Mouse (Mus musculus) hindbrain, embryonic 14.5 days (tissue): ENCODE results near the gene Ifitm3. TPM values are rescaled to one million over a fixed set of nuclear protein-coding genes. Genes with fewer than 3 reads are reported as not detected.
"Not testable (repeated sequence)": the region's sequence is repeated elsewhere in the genome, so short reads cannot be mapped to it uniquely, and the experiment has no call there.

ENCODE experiments used
- ATAC-seq: fragments of 200-750 bp; cut with Nextera tagmentation; 2 replicates; pipeline ENCODE4 v1.8.0; 2017; ENCODE audit warnings: moderate number of reproducible peaks, mild to moderate bottlenecking, moderate TSS enrichment, moderate library complexity; ENCODE audit not compliant: low FRiP score
- DNase-seq: peaks from one replicate; pipeline ENCODE4 v3.0.0-alpha.2; 2015; ENCODE audit warnings: low spot score
- H3K27ac ChIP-seq: fragments of 300-500 bp; sonication (generic); 2 replicates; pipeline ENCODE4 v1.5.1; 2014; ENCODE audit warnings: mild to moderate bottlenecking, moderate library complexity
- H3K27me3 ChIP-seq: fragments of 300-500 bp; sonication (generic); 2 replicates; pipeline ENCODE4 v1.6.1; 2014; ENCODE audit warnings: mild to moderate bottlenecking, low read length, mixed read lengths; ENCODE audit not compliant: control insufficient read depth, insufficient read depth
- H3K36me3 ChIP-seq: fragments of 300-500 bp; sonication (generic); replicated peaks from 2 replicates; pipeline ENCODE4 v1.6.1; 2014; ENCODE audit not compliant: control insufficient read depth, insufficient read depth
- H3K4me1 ChIP-seq: fragments of 300-500 bp; sonication (generic); replicated peaks from 2 replicates; pipeline ENCODE4 v1.6.1; 2014; ENCODE audit warnings: antibody characterized with exemption, low read length, mixed read lengths; ENCODE audit not compliant: control insufficient read depth, insufficient read depth
- H3K4me2 ChIP-seq: fragments of 300-500 bp; sonication (generic); replicated peaks from 2 replicates; pipeline ENCODE4 v1.6.1; 2014; ENCODE audit warnings: mild to moderate bottlenecking, moderate library complexity
- H3K4me3 ChIP-seq: fragments of 300-500 bp; sonication (generic); replicated peaks from 2 replicates; pipeline ENCODE4 v1.5.1; 2014; ENCODE audit warnings: mild to moderate bottlenecking, low read length
- H3K9ac ChIP-seq: fragments of 300-500 bp; sonication (generic); 2 replicates; pipeline ENCODE4 v1.6.1; 2014
- H3K9me3 ChIP-seq: fragments of 300-500 bp; sonication (generic); 2 replicates; pipeline ENCODE4 v1.6.1; 2016; ENCODE audit warnings: low read length; ENCODE audit not compliant: control insufficient read depth
- WGBS: fragments of 180-500 bp; shearing (Covaris S2); extraction: QIAGEN DNeasy Blood & Tissue Kit; methylation state at CpG from one replicate; pipeline ENCODE4 v1.1.7; 2014; 5-methylcytosine and 5-hydroxymethylcytosine counted together
- polyA plus RNA-seq: library from polyadenylated mRNA; unstranded; fragments of >200 nt; fragmentation: Nextera tagmentation; extraction: Ambion mirVana; gene quantifications from 2 replicates; pipeline ENCODE4 v1.2.1, GENCODE M21; 2014

The Ifitm3 gene
- polyA plus RNA-seq, 1 experiment from 2014 or later = 45.1 TPM

DNA sequence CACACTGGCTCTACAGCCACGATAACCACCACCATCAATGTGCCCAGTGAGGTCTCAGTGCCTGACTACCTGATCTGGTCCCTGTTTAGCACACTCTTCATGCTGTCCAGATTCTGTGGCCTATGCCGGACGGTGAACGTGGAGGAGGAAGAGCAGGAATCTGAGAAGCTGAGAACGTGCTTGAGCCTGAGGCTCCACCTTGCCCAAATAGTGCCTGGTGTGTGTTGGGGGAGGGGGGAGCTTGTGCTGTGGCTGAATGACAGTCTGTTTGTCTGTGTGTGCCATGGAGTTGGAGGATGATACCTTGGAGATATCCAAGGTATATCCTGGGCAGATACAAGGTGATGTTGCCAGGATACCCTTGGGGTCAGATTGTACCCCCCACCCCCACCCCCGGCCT is 20.4 kb downstream of the Ifitm3 start:
- no peak overlapping the region for H3K4me3 ChIP-seq
- no peak for ATAC-seq

DNA sequence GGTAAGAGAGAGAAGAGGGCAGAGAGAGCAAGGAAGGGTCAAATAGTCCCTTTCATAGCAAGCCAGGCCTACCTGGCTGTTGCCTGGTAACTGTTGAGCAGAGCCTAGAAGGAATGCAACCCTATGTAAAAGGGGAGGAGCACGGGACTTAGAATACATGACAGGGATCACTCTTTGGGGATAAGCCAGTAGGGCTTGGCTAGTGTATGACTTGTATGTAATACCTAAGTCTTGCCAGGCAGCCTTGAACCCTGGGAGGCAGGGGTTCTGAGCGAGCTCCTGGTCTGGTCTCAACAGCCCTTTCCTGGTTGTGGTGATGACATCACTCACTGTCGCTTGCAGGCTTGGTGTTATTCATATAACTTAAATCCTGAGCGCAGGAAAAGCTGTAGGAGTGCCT is 21.5 kb downstream of the Ifitm3 start:
- H3K27me3 ChIP-seq = no peaks in the 10 kb centered on the region
- H3K4me3 ChIP-seq = no peak overlapping the region
- DNase-seq (no peak), ATAC-seq (no peak)
- no peak overlapping the region for H3K9ac ChIP-seq
- H3K27ac ChIP-seq = no peak overlapping the region
- no peaks in the 10 kb centered on the region for H3K9me3 ChIP-seq
- WGBS = 67% methylated on average over 4 of the region's 4 CpGs
- no peaks in the 10 kb centered on the region for H3K4me1 ChIP-seq
- no peak overlapping the region for H3K4me2 ChIP-seq
- H3K36me3 ChIP-seq = no peaks in the 10 kb centered on the region

More for the DNA sequence above, 20.4 kb downstream of the Ifitm3 start:
- DNase-seq = no peak
- no peaks in the 10 kb centered on the region for H3K4me1 ChIP-seq
- 78% methylated on average over 6 of the region's 6 CpGs for WGBS
- no peak overlapping the region for H3K4me2 ChIP-seq
- no peaks in the 10 kb centered on the region for H3K36me3 ChIP-seq
- H3K9me3 ChIP-seq = no peaks in the 10 kb centered on the region
- no peaks in the 10 kb centered on the region for H3K27me3 ChIP-seq
- H3K27ac ChIP-seq = no peak overlapping the region
- H3K9ac ChIP-seq = no peak overlapping the region

DNA sequence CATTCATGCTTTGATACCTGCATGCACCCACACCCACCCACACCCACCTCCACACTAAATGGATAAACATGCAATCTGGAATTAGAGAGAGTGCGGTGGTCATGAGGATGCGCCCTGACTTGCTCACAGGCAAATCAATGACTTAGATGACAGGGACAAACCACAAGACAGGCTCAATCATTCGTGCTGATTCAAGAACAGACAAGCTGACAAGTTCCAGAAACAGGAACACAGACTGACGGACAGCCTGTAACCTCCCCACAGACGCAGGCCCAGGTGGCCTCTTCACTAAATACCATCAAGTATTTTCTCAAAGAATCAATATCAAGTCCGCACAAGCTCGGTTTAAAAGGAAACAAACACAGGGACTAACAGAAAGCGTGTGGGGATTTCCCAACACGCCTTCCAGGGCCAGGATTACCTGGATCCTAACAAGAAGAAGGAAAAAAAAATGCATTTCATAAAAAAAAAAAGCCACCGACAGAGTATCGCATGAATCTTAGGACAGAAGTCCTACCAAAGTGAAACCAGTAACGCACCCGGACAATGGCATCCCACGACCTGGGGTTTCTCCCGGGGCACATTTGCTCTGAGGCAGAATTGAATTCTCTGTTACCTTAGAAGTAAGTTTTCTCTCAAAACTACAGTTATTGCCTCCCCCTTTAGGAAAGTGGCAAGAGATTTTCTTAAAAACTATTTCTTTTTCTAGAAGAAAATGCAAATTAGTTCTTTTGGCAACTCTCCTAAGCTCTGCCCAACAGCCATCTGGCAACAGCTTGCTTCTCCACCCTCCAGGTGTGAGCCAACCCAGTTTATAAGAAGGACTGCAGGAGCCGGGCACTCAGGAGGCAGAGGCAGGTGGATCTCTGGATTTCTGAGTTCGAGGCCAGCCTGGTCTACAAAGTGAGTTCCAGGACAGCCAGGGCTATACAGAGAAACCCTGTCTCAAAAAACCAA is 23.1 kb downstream of the Ifitm3 start:
- H3K9me3 ChIP-seq = no peaks in the 10 kb centered on the region
- 87% methylated on average over 17 of the region's 17 CpGs for WGBS
- no peak for ATAC-seq

DNA sequence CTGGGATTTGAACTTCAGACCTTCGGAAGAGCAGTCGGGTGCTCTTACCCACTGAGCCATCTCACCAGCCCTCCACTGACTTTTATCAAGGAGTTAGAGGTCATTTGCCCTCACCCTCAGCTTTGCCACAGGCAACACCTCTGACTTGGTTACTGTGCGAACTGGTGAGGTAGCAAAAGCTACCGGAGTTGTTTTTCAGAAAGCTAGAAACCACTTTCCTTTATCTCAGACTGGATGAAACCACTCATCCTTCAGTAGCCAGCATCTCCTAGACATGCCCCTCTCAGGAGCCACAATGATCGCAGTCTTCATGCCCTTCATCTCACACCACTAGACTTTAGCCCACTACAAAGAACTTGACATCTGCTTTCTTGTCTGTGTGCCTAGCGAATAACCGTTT is 27.6 kb downstream of the Ifitm3 start:
- Histone ChIP-seq H3K4me3 (no peak overlapping the region), H3K27me3 (no peaks in the 10 kb centered on the region), H3K4me1 (no peaks in the 10 kb centered on the region), H3K9me3 (no peaks in the 10 kb centered on the region), H3K9ac (no peak overlapping the region), H3K4me2 (no peak overlapping the region), H3K27ac (no peak overlapping the region), H3K36me3 (no peaks in the 10 kb centered on the region)
- DNase-seq (no peak), ATAC-seq (no peak)
- WGBS = 94% methylated on average over 7 of the region's 7 CpGs

More for the DNA sequence above, 23.1 kb downstream of the Ifitm3 start:
- Histone ChIP-seq H3K27me3 (no peaks in the 10 kb centered on the region), H3K27ac (no peak overlapping the region), H3K36me3 (no peaks in the 10 kb centered on the region), H3K4me3 (no peak overlapping the region), H3K4me2 (no peak overlapping the region), H3K9ac (no peak overlapping the region), H3K4me1 (no peaks in the 10 kb centered on the region)
- DNase-seq = no peak

DNA sequence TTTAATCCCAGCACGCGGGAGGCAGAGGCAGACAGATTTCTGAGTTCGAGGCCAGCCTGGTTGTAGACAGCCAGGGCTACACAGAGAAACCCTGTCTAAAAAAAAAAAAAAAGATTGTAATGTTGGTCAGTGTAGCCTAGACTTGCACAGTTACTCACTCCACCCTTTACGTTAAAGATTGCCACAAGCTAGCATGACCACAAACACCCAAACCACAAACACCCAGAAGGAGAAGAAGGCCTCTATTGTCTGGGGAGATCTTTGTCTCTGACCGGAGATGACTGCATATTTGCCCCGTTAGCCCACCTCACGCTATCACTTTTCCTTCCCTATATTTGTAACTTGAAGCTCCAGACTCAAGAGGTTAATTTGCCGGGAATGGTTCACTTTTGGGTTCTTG is 28.9 kb downstream of the Ifitm3 start:
- WGBS = 96% methylated on average over 8 of the region's 8 CpGs
- H3K36me3 ChIP-seq = no peaks in the 10 kb centered on the region
- H3K27me3 ChIP-seq = no peaks in the 10 kb centered on the region
- H3K4me1 ChIP-seq = no peaks in the 10 kb centered on the region
- no peak for ATAC-seq
- no peak overlapping the region for H3K4me3 ChIP-seq
- no peak overlapping the region for H3K4me2 ChIP-seq
- no peak overlapping the region for H3K27ac ChIP-seq
- H3K9me3 ChIP-seq = no peaks in the 10 kb centered on the region
- no peak overlapping the region for H3K9ac ChIP-seq
- no peak for DNase-seq

GRCm38 (mm10) chr7:140976720-140977119 is 33.9 kb downstream of the Ifitm3 start:
- ATAC-seq, H3K27ac ChIP-seq, H3K9ac ChIP-seq, DNase-seq, H3K4me2 ChIP-seq, H3K4me1 ChIP-seq, H3K9me3 ChIP-seq, H3K36me3 ChIP-seq, H3K4me3 ChIP-seq, H3K27me3 ChIP-seq: not testable (repeated sequence)
- 92% methylated on average over 9 of the region's 9 CpGs for WGBS

- Histone ChIP-seq H3K27ac (no peak overlapping the region), H3K4me3 (no peak overlapping the region), H3K9me3 (no peaks in the 10 kb centered on the region), H3K9ac (no peak overlapping the region), H3K4me2 (no peak overlapping the region), H3K36me3 (no peaks in the 10 kb centered on the region), H3K27me3 (0 out of 2 replicates have a peak, but pooled peaks cover 5% of the 10 kb centered on the region), H3K4me1 (peaks cover 3% of the 10 kb centered on the region; the same call in 1 of the 2 replicates)
- no peak for ATAC-seq
- no peak for DNase-seq
- WGBS = 31% methylated on average over 3 of the region's 3 CpGs
Observed at GRCm38 (mm10) chr7:140975465-140975864, 35.1 kb downstream of the Ifitm3 start.

DNA sequence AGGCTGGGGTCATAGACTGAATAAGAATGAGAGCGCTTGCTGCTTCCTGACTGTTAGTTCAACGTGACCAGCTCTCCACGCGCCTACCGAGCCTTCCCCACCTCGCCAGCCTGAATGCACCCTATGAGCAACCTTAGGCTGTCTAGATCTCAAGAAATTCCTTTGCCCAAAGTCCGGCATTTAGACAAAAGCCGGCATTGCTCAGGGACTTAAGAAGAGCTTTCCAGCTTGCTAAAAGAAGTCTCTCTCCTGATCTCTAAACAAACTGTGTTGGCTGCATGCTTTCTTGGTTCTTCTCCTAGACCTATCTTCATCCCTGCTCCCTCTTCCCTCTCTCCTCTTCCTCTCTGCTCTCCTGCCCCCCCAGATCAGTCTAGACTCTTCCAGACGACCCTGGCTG is 35.6 kb downstream of the Ifitm3 start:
- 16% methylated on average over 9 of the region's 9 CpGs for WGBS
- no peak for ATAC-seq
- no peaks in the 10 kb centered on the region for H3K9me3 ChIP-seq
- peaks cover 3% of the 10 kb centered on the region; the same call in 1 of the 2 replicates for H3K4me1 ChIP-seq
- H3K36me3 ChIP-seq = no peaks in the 10 kb centered on the region
- H3K27me3 ChIP-seq = 0 out of 2 replicates have a peak, but pooled peaks cover 5% of the 10 kb centered on the region
- H3K4me2 ChIP-seq = no peak overlapping the region
- DNase-seq = no peak
- H3K9ac ChIP-seq = no peak overlapping the region
- H3K27ac ChIP-seq = no peak overlapping the region
- no peak overlapping the region for H3K4me3 ChIP-seq

DNA sequence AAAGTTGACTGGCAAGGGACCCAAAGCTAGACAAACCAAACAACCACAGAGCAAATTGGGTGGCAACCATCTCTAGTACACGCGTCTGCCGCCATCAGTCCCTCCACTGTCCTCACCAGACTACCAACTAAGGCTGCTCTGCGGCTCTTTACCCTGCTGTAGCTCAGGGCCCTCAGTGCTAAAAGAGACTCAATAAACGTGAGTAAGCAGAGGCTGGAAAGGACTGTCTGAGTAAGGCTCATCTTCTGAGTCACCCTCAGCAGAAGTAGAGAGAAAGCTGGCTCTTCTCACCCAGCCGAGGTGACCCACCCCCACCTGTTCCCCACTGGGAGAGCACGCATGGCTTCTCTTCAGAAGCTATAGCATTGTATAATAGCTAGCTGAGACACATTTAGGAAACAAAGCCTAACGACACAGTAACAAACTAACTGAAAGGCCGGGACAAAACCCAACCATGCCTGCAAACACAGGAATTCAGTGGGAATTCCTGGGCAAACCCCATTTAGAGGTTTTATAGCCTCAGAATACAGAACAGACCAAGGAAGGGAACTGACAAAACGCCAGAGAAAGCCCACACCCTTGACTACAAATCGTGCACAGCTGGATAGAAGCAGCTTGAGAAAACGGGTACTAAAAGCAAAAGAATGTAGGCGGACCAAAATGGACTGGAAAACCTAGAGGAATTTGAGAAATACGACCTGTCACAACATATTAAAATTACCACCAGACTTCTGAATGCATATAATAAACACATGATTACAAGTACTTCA is 37.0 kb downstream of the Ifitm3 start:
- 16% methylated on average over 14 of the region's 14 CpGs for WGBS
- Histone ChIP-seq H3K9ac (no peak overlapping the region), H3K4me1 (peaks cover 3% of the 10 kb centered on the region; the same call in 1 of the 2 replicates), H3K4me2 (no peak overlapping the region), H3K9me3 (no peaks in the 10 kb centered on the region), H3K36me3 (no peaks in the 10 kb centered on the region), H3K27ac (no peak overlapping the region), H3K27me3 (0 out of 2 replicates have a peak, but pooled peaks cover 5% of the 10 kb centered on the region), H3K4me3 (no peak overlapping the region)
- DNase-seq (no peak), ATAC-seq (no peak)
